ENCODE assay signal across 8 mouse cellular contexts in genomic region chr1:171344715-171345114, GRCm38 (mm10). TPM values are rescaled to one million over a fixed set of nuclear protein-coding genes. Genes with fewer than 3 reads are reported as not detected.
A peak's percentile ranks its signal among the peaks of the same experiment; 100 is the strongest.
DNase-seq lines count a peak whose midpoint lies in the region; ATAC-seq and TF ChIP-seq lines count a peak whose summit lies in the region.

No protein-coding gene starts in this region.

- H3K36me3 ChIP-seq in megakaryocyte, embryonic 14.5 days (replicated peaks; ENCODE audit: low read length) = peaks cover 51% of the 10 kb centered on the region
- peaks cover 60% of the 10 kb centered on the region for H3K36me3 ChIP-seq in liver, embryonic 12.5 days
- peaks cover 13% of the 10 kb centered on the region for H3K36me3 ChIP-seq in stomach, postnatal 0 days (ENCODE audit: control insufficient read depth, insufficient read depth, low read length)

- peak overlapping the region; percentile 75; the same call in 1 of the 2 replicates for H3K27ac ChIP-seq in liver, embryonic 12.5 days
- H3K27ac ChIP-seq in stomach, postnatal 0 days (replicated peaks) = peak overlapping the region; percentile 77

- no peaks in the 10 kb centered on the region for H3K9me3 ChIP-seq in megakaryocyte, embryonic 14.5 days
- H3K9me3 ChIP-seq in liver, embryonic 12.5 days (replicated peaks) = no peaks in the 10 kb centered on the region; the same call in 1 of the 2 replicates
- no peaks in the 10 kb centered on the region for H3K9me3 ChIP-seq in stomach, postnatal 0 days (ENCODE audit: control insufficient read depth, low read length)

- 67% methylated on average over 9 of the region's 9 CpGs for WGBS in liver, embryonic 12.5 days (ENCODE audit: insufficient replicate concordance)
- WGBS in stomach, postnatal 0 days = 67% methylated on average over 9 of the region's 9 CpGs

- TF ChIP-seq CTCF in stomach, postnatal 0 days (IDR thresholded peaks at IDR 0.05; ENCODE audit: low read depth) = no peak

- DNase-seq in cerebellum, adult 9-10 months = peak; percentile 53
- DNase-seq in cerebellum, adult 11-12 months = no peak
- DNase-seq in stomach, postnatal 0 days (ENCODE audit: low spot score) = no peak
- no peak for DNase-seq in adrenal gland, adult 18-20 months (ENCODE audit: low spot score in 2 of 2)
- DNase-seq in adrenal gland, postnatal 25 days = no peak

- peaks cover 50% of the 10 kb centered on the region for H3K4me1 ChIP-seq in megakaryocyte, embryonic 14.5 days
- H3K4me1 ChIP-seq in liver, embryonic 12.5 days = peaks cover 41% of the 10 kb centered on the region
- H3K4me1 ChIP-seq in stomach, postnatal 0 days (replicated peaks; ENCODE audit: control insufficient read depth, insufficient read depth) = no peaks in the 10 kb centered on the region

- peak overlapping the region; percentile 97 for H3K4me3 ChIP-seq in megakaryocyte, embryonic 14.5 days (replicated peaks)
- peak overlapping the region; percentile 82 for H3K4me3 ChIP-seq in liver, embryonic 12.5 days
- H3K4me3 ChIP-seq in stomach, postnatal 0 days (ENCODE audit: low read depth, low read length) = peak overlapping the region; percentile 94

- H3K4me2 ChIP-seq in liver, embryonic 12.5 days = peak overlapping the region; percentile 84
- H3K4me2 ChIP-seq in stomach, postnatal 0 days (replicated peaks; ENCODE audit: low read depth) = peak overlapping the region; percentile 83

- no peak for ATAC-seq in megakaryocyte, adult 5-6 weeks (ENCODE audit: poor library complexity, severe bottlenecking)
- no peak; the same call in 1 of the 2 replicates for ATAC-seq in liver, embryonic 12.5 days
- ATAC-seq in stomach, postnatal 0 days (ENCODE audit: low FRiP score, low TSS enrichment) = peak; percentile 9; the same call in 1 of the 2 replicates

- H3K27me3 ChIP-seq in megakaryocyte, embryonic 14.5 days (replicated peaks) = no peaks in the 10 kb centered on the region
- no peaks in the 10 kb centered on the region for H3K27me3 ChIP-seq in liver, embryonic 12.5 days (replicated peaks)
- H3K27me3 ChIP-seq in stomach, postnatal 0 days (ENCODE audit: control insufficient read depth, insufficient read depth, low read length) = no peaks in the 10 kb centered on the region

- TF ChIP-seq EP300 in stomach, postnatal 0 days (optimal IDR thresholded peaks at IDR 0.05) = no peak

- H3K9ac ChIP-seq in liver, embryonic 12.5 days = peak overlapping the region; percentile 87
- H3K9ac ChIP-seq in stomach, postnatal 0 days (ENCODE audit: low read length) = peak overlapping the region; percentile 75

RNA-seq across cellular contexts. Expression of gene Nit1, which starts 0.7 kb away (rescaled TPM):
- polyA plus RNA-seq in megakaryocyte, embryonic 14.5 days (2012; ENCODE audit: insufficient read depth, low replicate concordance) = 3.2 and 6.1 TPM in 2 replicates
- total RNA-seq in megakaryocyte, adult 5-6 weeks (2015) = 6.5 and 9.7 TPM in 2 replicates
- 37.1 and 39.2 TPM in 2 replicates for total RNA-seq in megakaryocyte, adult 5-6 weeks (2017)
- polyA plus RNA-seq in liver, embryonic 12.5 days (2016; fragmentation: Nextera tagmentation; extraction: Ambion mirVana) = 22.8 and 25.3 TPM in 2 replicates
- 41.7 and 41.8 TPM in 2 replicates for polyA plus RNA-seq in stomach, postnatal 0 days (2015; fragmentation: Nextera tagmentation; extraction: Ambion mirVana)
- total RNA-seq in adrenal gland, adult 18-20 months (2021) = 10 to 100 TPM; 68.9 to 71.0 TPM
- total RNA-seq in adrenal gland, postnatal 25 days (2021) = 83.2 and 86.9 TPM in 2 replicates

RNA-seq across cellular contexts. Expression of gene Pfdn2, which starts 0.8 kb away (rescaled TPM):
- 1.3 and 11.9 TPM in 2 replicates for polyA plus RNA-seq in megakaryocyte, embryonic 14.5 days (2012; ENCODE audit: insufficient read depth, low replicate concordance)
- total RNA-seq in megakaryocyte, adult 5-6 weeks (2015) = 26.1 and 38.4 TPM in 2 replicates
- total RNA-seq in megakaryocyte, adult 5-6 weeks (2017) = 16.0 and 27.3 TPM in 2 replicates
- polyA plus RNA-seq in liver, embryonic 12.5 days (2016; fragmentation: Nextera tagmentation; extraction: Ambion mirVana) = 74.3 and 76.1 TPM in 2 replicates
- 68.8 and 71.1 TPM in 2 replicates for polyA plus RNA-seq in stomach, postnatal 0 days (2015; fragmentation: Nextera tagmentation; extraction: Ambion mirVana)
- 100 to 1,000 TPM; 137 to 168 TPM for total RNA-seq in adrenal gland, adult 18-20 months (2021)
- 140 and 145 TPM in 2 replicates for total RNA-seq in adrenal gland, postnatal 25 days (2021)

RNA-seq across cellular contexts. Expression of gene Dedd, which starts 15.8 kb away (rescaled TPM):
- 19.6 and 45.4 TPM in 2 replicates for polyA plus RNA-seq in megakaryocyte, embryonic 14.5 days (2012; ENCODE audit: insufficient read depth, low replicate concordance)
- total RNA-seq in megakaryocyte, adult 5-6 weeks (2015) = 22.4 and 23.6 TPM in 2 replicates
- total RNA-seq in megakaryocyte, adult 5-6 weeks (2017) = 12.1 and 13.1 TPM in 2 replicates
- polyA plus RNA-seq in liver, embryonic 12.5 days (2016; fragmentation: Nextera tagmentation; extraction: Ambion mirVana) = 24.9 and 26.1 TPM in 2 replicates
- 32.8 and 36.3 TPM in 2 replicates for polyA plus RNA-seq in stomach, postnatal 0 days (2015; fragmentation: Nextera tagmentation; extraction: Ambion mirVana)
- total RNA-seq in adrenal gland, adult 18-20 months (2021) = 10 to 100 TPM; 38.1 to 38.3 TPM
- 35.9 and 36.5 TPM in 2 replicates for total RNA-seq in adrenal gland, postnatal 25 days (2021)

RNA-seq across cellular contexts. Expression of gene Klhdc9, which starts 15.9 kb away (rescaled TPM):
- polyA plus RNA-seq in megakaryocyte, embryonic 14.5 days (2012; ENCODE audit: insufficient read depth, low replicate concordance) = not detected in 2 replicates
- 0.09 TPM in 1 of 2 replicates, not detected in the other for total RNA-seq in megakaryocyte, adult 5-6 weeks (2015)
- total RNA-seq in megakaryocyte, adult 5-6 weeks (2017) = 0.16 and 0.59 TPM in 2 replicates
- 0.35 and 0.46 TPM in 2 replicates for polyA plus RNA-seq in liver, embryonic 12.5 days (2016; fragmentation: Nextera tagmentation; extraction: Ambion mirVana)
- polyA plus RNA-seq in stomach, postnatal 0 days (2015; fragmentation: Nextera tagmentation; extraction: Ambion mirVana) = 0.86 and 1.2 TPM in 2 replicates
- total RNA-seq in adrenal gland, adult 18-20 months (2021) = 1 to 10 TPM; 1.3 to 2.4 TPM
- 1.4 and 4.9 TPM in 2 replicates for total RNA-seq in adrenal gland, postnatal 25 days (2021)

RNA-seq across cellular contexts. Expression of gene Nectin4, which starts 25.2 kb away (rescaled TPM):
- polyA plus RNA-seq in megakaryocyte, embryonic 14.5 days (2012; ENCODE audit: insufficient read depth, low replicate concordance) = 0.44 TPM in 1 of 2 replicates, not detected in the other
- total RNA-seq in megakaryocyte, adult 5-6 weeks (2015) = 0.66 and 1.2 TPM in 2 replicates
- 1.3 and 2.1 TPM in 2 replicates for total RNA-seq in megakaryocyte, adult 5-6 weeks (2017)
- 0.06 and 0.13 TPM in 2 replicates for polyA plus RNA-seq in liver, embryonic 12.5 days (2016; fragmentation: Nextera tagmentation; extraction: Ambion mirVana)
- polyA plus RNA-seq in stomach, postnatal 0 days (2015; fragmentation: Nextera tagmentation; extraction: Ambion mirVana) = 45.5 and 48.2 TPM in 2 replicates
- under 1 TPM; 0.20 to 0.45 TPM for total RNA-seq in adrenal gland, adult 18-20 months (2021)
- total RNA-seq in adrenal gland, postnatal 25 days (2021) = 0.12 TPM in 1 of 2 replicates, not detected in the other
